Mouse (Mus musculus): ENCODE results near the gene Macrod2. TPM values are rescaled to one million over a fixed set of nuclear protein-coding genes. Genes with fewer than 3 reads are reported as not detected.

The Macrod2 gene
- polyA plus RNA-seq, 1 experiment = 57.8 TPM

- Histone ChIP-seq H3K9me3 (no peaks in the 10 kb centered on the region), H3K4me3 (replicated peaks) (no peak overlapping the region), H3K27me3 (replicated peaks) (no peaks in the 10 kb centered on the region), H3K4me1 (no peaks in the 10 kb centered on the region), H3K36me3 (replicated peaks; ENCODE audit: low read length) (no peaks in the 10 kb centered on the region)
- TF ChIP-seq GATA1 (IDR thresholded peaks at IDR 0.05; ENCODE audit: borderline replicate concordance, low read length) (no peak), FLI1 (IDR thresholded peaks at IDR 0.05; ENCODE audit: low read length) (no peak)
Observed at GRCm38 (mm10) chr2:140912179-140912578, 517.1 kb downstream of the Macrod2 start.

GRCm38 (mm10) chr2:140912931-140913330, 517.8 kb downstream of the Macrod2 start:
- no peak overlapping the region for H3K4me3 ChIP-seq (replicated peaks)
- no peaks in the 10 kb centered on the region for H3K9me3 ChIP-seq
- no peak for TF ChIP-seq FLI1 (IDR thresholded peaks at IDR 0.05; ENCODE audit: low read length)
- no peak for TF ChIP-seq GATA1 (IDR thresholded peaks at IDR 0.05; ENCODE audit: borderline replicate concordance, low read length)
- H3K4me1 ChIP-seq = no peaks in the 10 kb centered on the region
- no peaks in the 10 kb centered on the region for H3K27me3 ChIP-seq (replicated peaks)
- no peaks in the 10 kb centered on the region for H3K36me3 ChIP-seq (replicated peaks; ENCODE audit: low read length)

- TF ChIP-seq FLI1 (IDR thresholded peaks at IDR 0.05; ENCODE audit: low read length) (no peak), GATA1 (IDR thresholded peaks at IDR 0.05; ENCODE audit: borderline replicate concordance, low read length) (no peak)
- Histone ChIP-seq H3K27me3 (replicated peaks) (no peaks in the 10 kb centered on the region), H3K9me3 (0 out of 2 replicates have a peak, but pooled peaks cover 5% of the 10 kb centered on the region), H3K4me3 (replicated peaks) (no peak overlapping the region), H3K36me3 (replicated peaks; ENCODE audit: low read length) (no peaks in the 10 kb centered on the region), H3K4me1 (no peaks in the 10 kb centered on the region)
Observed at GRCm38 (mm10) chr2:140913679-140914412, 518.7 kb downstream of the Macrod2 start.

- Histone ChIP-seq H3K9me3 (no peaks in the 10 kb centered on the region), H3K4me3 (replicated peaks) (no peak overlapping the region), H3K4me1 (no peaks in the 10 kb centered on the region), H3K27me3 (replicated peaks) (no peaks in the 10 kb centered on the region), H3K36me3 (replicated peaks; ENCODE audit: low read length) (no peaks in the 10 kb centered on the region)
- TF ChIP-seq FLI1 (IDR thresholded peaks at IDR 0.05; ENCODE audit: low read length) (no peak), GATA1 (IDR thresholded peaks at IDR 0.05; ENCODE audit: borderline replicate concordance, low read length) (no peak)
Observed at GRCm38 (mm10) chr2:140926922-140927321, 531.8 kb downstream of the Macrod2 start.

GRCm38 (mm10) chr2:140934483-140934882, 539.4 kb downstream of the Macrod2 start:
- TF ChIP-seq FLI1 (IDR thresholded peaks at IDR 0.05; ENCODE audit: low read length) (no peak), GATA1 (IDR thresholded peaks at IDR 0.05; ENCODE audit: borderline replicate concordance, low read length) (no peak)
- Histone ChIP-seq H3K36me3 (replicated peaks; ENCODE audit: low read length) (no peaks in the 10 kb centered on the region), H3K9me3 (peaks cover 5% of the 10 kb centered on the region; the same call in 1 of the 2 replicates), H3K27me3 (replicated peaks) (no peaks in the 10 kb centered on the region), H3K4me3 (replicated peaks) (no peak overlapping the region), H3K4me1 (no peaks in the 10 kb centered on the region)

- no peaks in the 10 kb centered on the region for H3K36me3 ChIP-seq (replicated peaks; ENCODE audit: low read length)
- no peak for TF ChIP-seq FLI1 (IDR thresholded peaks at IDR 0.05; ENCODE audit: low read length)
- TF ChIP-seq GATA1 (IDR thresholded peaks at IDR 0.05; ENCODE audit: borderline replicate concordance, low read length) = no peak
- no peak overlapping the region for H3K4me3 ChIP-seq (replicated peaks)
- H3K4me1 ChIP-seq = no peaks in the 10 kb centered on the region
- no peaks in the 10 kb centered on the region; the same call in 1 of the 2 replicates for H3K9me3 ChIP-seq
- no peaks in the 10 kb centered on the region for H3K27me3 ChIP-seq (replicated peaks)
Observed at GRCm38 (mm10) chr2:140949461-140949860, 554.4 kb downstream of the Macrod2 start.

- no peaks in the 10 kb centered on the region for H3K27me3 ChIP-seq (replicated peaks)
- H3K9me3 ChIP-seq = no peaks in the 10 kb centered on the region
- no peaks in the 10 kb centered on the region for H3K4me1 ChIP-seq
- H3K36me3 ChIP-seq (replicated peaks; ENCODE audit: low read length) = no peaks in the 10 kb centered on the region
- no peak for TF ChIP-seq GATA1 (IDR thresholded peaks at IDR 0.05; ENCODE audit: borderline replicate concordance, low read length)
- no peak for TF ChIP-seq FLI1 (IDR thresholded peaks at IDR 0.05; ENCODE audit: low read length)
- no peak overlapping the region for H3K4me3 ChIP-seq (replicated peaks)
Observed at GRCm38 (mm10) chr2:140959246-140959645, 564.1 kb downstream of the Macrod2 start.

GRCm38 (mm10) chr2:140970181-140970580, 575.1 kb downstream of the Macrod2 start:
- TF ChIP-seq FLI1 (IDR thresholded peaks at IDR 0.05; ENCODE audit: low read length) = no peak
- TF ChIP-seq GATA1 (IDR thresholded peaks at IDR 0.05; ENCODE audit: borderline replicate concordance, low read length) = no peak
- peaks cover 5% of the 10 kb centered on the region; the same call in 1 of the 2 replicates for H3K9me3 ChIP-seq
- H3K27me3 ChIP-seq (replicated peaks) = no peaks in the 10 kb centered on the region
- H3K4me3 ChIP-seq (replicated peaks) = no peak overlapping the region
- no peaks in the 10 kb centered on the region for H3K36me3 ChIP-seq (replicated peaks; ENCODE audit: low read length)
- no peaks in the 10 kb centered on the region for H3K4me1 ChIP-seq

- Histone ChIP-seq H3K4me1 (no peaks in the 10 kb centered on the region), H3K36me3 (replicated peaks; ENCODE audit: low read length) (no peaks in the 10 kb centered on the region), H3K4me3 (replicated peaks) (no peak overlapping the region), H3K27me3 (replicated peaks) (no peaks in the 10 kb centered on the region), H3K9me3 (peaks cover 5% of the 10 kb centered on the region; the same call in 1 of the 2 replicates)
- TF ChIP-seq GATA1 (IDR thresholded peaks at IDR 0.05; ENCODE audit: borderline replicate concordance, low read length) = no peak
- TF ChIP-seq FLI1 (IDR thresholded peaks at IDR 0.05; ENCODE audit: low read length) = no peak
Observed at GRCm38 (mm10) chr2:140971845-140972244, 576.7 kb downstream of the Macrod2 start.

- no peak overlapping the region for H3K4me3 ChIP-seq (replicated peaks)
- TF ChIP-seq GATA1 (IDR thresholded peaks at IDR 0.05; ENCODE audit: borderline replicate concordance, low read length) (no peak), FLI1 (IDR thresholded peaks at IDR 0.05; ENCODE audit: low read length) (no peak)
- 0 out of 2 replicates have a peak, but pooled peaks cover 3% of the 10 kb centered on the region for H3K9me3 ChIP-seq
- no peaks in the 10 kb centered on the region for H3K36me3 ChIP-seq (replicated peaks; ENCODE audit: low read length)
- H3K4me1 ChIP-seq = no peaks in the 10 kb centered on the region
- no peaks in the 10 kb centered on the region for H3K27me3 ChIP-seq (replicated peaks)
Observed at GRCm38 (mm10) chr2:140985670-140986372, 590.7 kb downstream of the Macrod2 start.

All from megakaryocyte, embryonic 14.5 days (primary cell).